Mouse (Mus musculus) subcutaneous adipose tissue, adult 2 months (tissue): ENCODE data around the gene AC131692.1. TPM values are rescaled to one million over a fixed set of nuclear protein-coding genes. Genes with fewer than 3 reads are reported as not detected.

Source experiments
- polyA plus RNA-seq: library from polyadenylated mRNA; depleted of rRNA; stranded (reverse); fragments of >200 nt; gene quantifications from 2 replicates; pipeline ENCODE4 v1.2.3, GENCODE M21; 2012; ENCODE audit warnings: low replicate concordance; rRNA removed

The AC131692.1 gene
- polyA plus RNA-seq, 1 experiment = not detected

Other genes with a start within 250 kb of the AC131692.1 start
- gene Frmd8, start 219.1 kb upstream of the AC131692.1 start, polyA plus RNA-seq = 22.5 and 24.5 TPM in 2 replicates
- 24.1 and 26.7 TPM in 2 replicates for gene Slc25a45, start 216.6 kb upstream of the AC131692.1 start, polyA plus RNA-seq
- gene Tigd3, start 200.3 kb upstream of the AC131692.1 start, polyA plus RNA-seq = 0.33 and 1.0 TPM in 2 replicates
- gene Dpf2, start 181.4 kb upstream of the AC131692.1 start, polyA plus RNA-seq = 73.6 and 128 TPM in 2 replicates
- gene Cdc42ep2, start 169.6 kb upstream of the AC131692.1 start, polyA plus RNA-seq = 24.5 and 38.9 TPM in 2 replicates
- 60.9 and 84.4 TPM in 2 replicates for gene Pola2, start 130.2 kb upstream of the AC131692.1 start, polyA plus RNA-seq
- gene Slc22a20, start 108.3 kb upstream of the AC131692.1 start, polyA plus RNA-seq = not detected in 2 replicates
- 42.0 and 72.3 TPM in 2 replicates for gene Capn1, start 78.5 kb upstream of the AC131692.1 start, polyA plus RNA-seq
- 59.3 and 60.1 TPM in 2 replicates for gene Syvn1, start 47.8 kb upstream of the AC131692.1 start, polyA plus RNA-seq
- gene Mrpl49, start 36.6 kb upstream of the AC131692.1 start, polyA plus RNA-seq = 29.0 and 43.8 TPM in 2 replicates
- gene Fau, start 36.6 kb upstream of the AC131692.1 start, polyA plus RNA-seq = 740 and 1,078 TPM in 2 replicates
- gene Znhit2, start 33.2 kb upstream of the AC131692.1 start, polyA plus RNA-seq = 43.0 and 48.9 TPM in 2 replicates
- gene Tm7sf2, start 26.0 kb upstream of the AC131692.1 start, polyA plus RNA-seq = 39.1 and 40.1 TPM in 2 replicates
- gene Vps51, start 17.2 kb upstream of the AC131692.1 start, polyA plus RNA-seq = 67.5 and 83.1 TPM in 2 replicates
- gene Tmem262, start 14.4 kb upstream of the AC131692.1 start, polyA plus RNA-seq = not detected in 2 replicates
- 0.19 and 0.49 TPM in 2 replicates for gene Gm28374, start 12.2 kb upstream of the AC131692.1 start, polyA plus RNA-seq
- 100 and 103 TPM in 2 replicates for gene Zfpl1, start 9.5 kb upstream of the AC131692.1 start, polyA plus RNA-seq
- 0.30 and 4.4 TPM in 2 replicates for gene Cdca5, start 9.4 kb upstream of the AC131692.1 start, polyA plus RNA-seq
- gene Naaladl1, start 11.4 kb downstream of the AC131692.1 start, polyA plus RNA-seq = 0.09 and 0.22 TPM in 2 replicates
- gene Sac3d1, start 24.2 kb downstream of the AC131692.1 start, polyA plus RNA-seq = 19.6 and 37.2 TPM in 2 replicates
- gene Snx15, start 33.9 kb downstream of the AC131692.1 start, polyA plus RNA-seq = 31.6 and 42.5 TPM in 2 replicates
- 8.7 and 11.0 TPM in 2 replicates for gene Batf2, start 46.6 kb downstream of the AC131692.1 start, polyA plus RNA-seq
- 139 and 178 TPM in 2 replicates for gene Arl2, start 47.1 kb downstream of the AC131692.1 start, polyA plus RNA-seq
- 0.26 and 0.46 TPM in 2 replicates for gene Majin, start 90.0 kb downstream of the AC131692.1 start, polyA plus RNA-seq
- 0.63 and 0.66 TPM in 2 replicates for gene Gpha2, start 132.0 kb downstream of the AC131692.1 start, polyA plus RNA-seq
- 90.3 and 103 TPM in 2 replicates for gene Ppp2r5b, start 141.5 kb downstream of the AC131692.1 start, polyA plus RNA-seq
- gene Atg2a, start 147.2 kb downstream of the AC131692.1 start, polyA plus RNA-seq = 38.8 and 43.8 TPM in 2 replicates
- 270 and 315 TPM in 2 replicates for gene Ehd1, start 182.3 kb downstream of the AC131692.1 start, polyA plus RNA-seq
- gene Cdc42bpg, start 212.0 kb downstream of the AC131692.1 start, polyA plus RNA-seq = 10.9 and 14.7 TPM in 2 replicates
- 41.0 and 72.1 TPM in 2 replicates for gene Men1, start 240.6 kb downstream of the AC131692.1 start, polyA plus RNA-seq
- 114 and 147 TPM in 2 replicates for gene Map4k2, start 246.7 kb downstream of the AC131692.1 start, polyA plus RNA-seq